Mouse (Mus musculus): ENCODE measurements around the gene Cacna1h. TPM values are rescaled to one million over a fixed set of nuclear protein-coding genes. Genes with fewer than 3 reads are reported as not detected.

The Cacna1h gene
- total RNA-seq (2021), result 10 to 100 TPM; 23.5 to 46.0 TPM
- long read RNA-seq, experiment 1, partial matches to known transcripts, result 11 of 16 reads
- long read RNA-seq, experiment 1, other reads (novel, unspliced or antisense), result 4 of 16 reads
- long read RNA-seq, experiment 2, partial matches to known transcripts, result 10 of 16 reads
- long read RNA-seq, experiment 2, other reads (novel, unspliced or antisense), result 5 of 16 reads

GRCm38 (mm10) chr17:25433617-25434606 is at the start of gene Cacna1h:
Gene Cacna1h, minus strand, starts transcription at chr17:25433783.
- DNase-seq, result peak; percentile 86

- no peak for DNase-seq
Measured at GRCm38 (mm10) chr17:25482092-25482491, 48.5 kb upstream of the Cacna1h start.

GRCm38 (mm10) chr17:25480820-25481219 is 47.2 kb upstream of the Cacna1h start:
- no peak for DNase-seq

- DNase-seq, result no peak
Measured at GRCm38 (mm10) chr17:25480152-25480551, 46.6 kb upstream of the Cacna1h start.

- peak; percentile 62 for DNase-seq
Measured at GRCm38 (mm10) chr17:25475946-25476744, 42.6 kb upstream of the Cacna1h start.

GRCm38 (mm10) chr17:25474330-25475077 is 40.9 kb upstream of the Cacna1h start:
- DNase-seq, result peak; percentile 63

- DNase-seq, result no peak
Measured at GRCm38 (mm10) chr17:25472044-25472443, 38.5 kb upstream of the Cacna1h start.

GRCm38 (mm10) chr17:25471418-25471817 is 37.8 kb upstream of the Cacna1h start:
- peak; percentile 50 for DNase-seq

GRCm38 (mm10) chr17:25469798-25470197 is 36.2 kb upstream of the Cacna1h start:
- DNase-seq, result peak; percentile 80

GRCm38 (mm10) chr17:25468301-25468700 is 34.7 kb upstream of the Cacna1h start:
- peak; percentile 58 for DNase-seq

- DNase-seq, result no peak
Measured at GRCm38 (mm10) chr17:25467781-25468180, 34.2 kb upstream of the Cacna1h start.

GRCm38 (mm10) chr17:25466257-25466656 is 32.7 kb upstream of the Cacna1h start:
- DNase-seq, result no peak

- DNase-seq, result no peak
Measured at GRCm38 (mm10) chr17:25464091-25464490, 30.5 kb upstream of the Cacna1h start.

- DNase-seq, result no peak
Measured at GRCm38 (mm10) chr17:25463326-25463945, 29.9 kb upstream of the Cacna1h start.

- peak; percentile 41 for DNase-seq
Measured at GRCm38 (mm10) chr17:25462236-25462875, 28.8 kb upstream of the Cacna1h start.

GRCm38 (mm10) chr17:25456540-25456939 is 23.0 kb upstream of the Cacna1h start:
- no peak for DNase-seq

GRCm38 (mm10) chr17:25454272-25454671 is 20.7 kb upstream of the Cacna1h start, which contains the start of gene Tekt4:
Gene Tekt4, plus strand, starts transcription at chr17:25454615.
- no peak for DNase-seq

GRCm38 (mm10) chr17:25452246-25452965 is 18.8 kb upstream of the Cacna1h start:
- no peak for DNase-seq

GRCm38 (mm10) chr17:25450329-25450728 is 16.7 kb upstream of the Cacna1h start:
- no peak for DNase-seq

GRCm38 (mm10) chr17:25447865-25448264 is 14.3 kb upstream of the Cacna1h start:
- no peak for DNase-seq
